Comparison of ENCODE assay signal across 12 mouse cellular contexts in the genomic region with DNA sequence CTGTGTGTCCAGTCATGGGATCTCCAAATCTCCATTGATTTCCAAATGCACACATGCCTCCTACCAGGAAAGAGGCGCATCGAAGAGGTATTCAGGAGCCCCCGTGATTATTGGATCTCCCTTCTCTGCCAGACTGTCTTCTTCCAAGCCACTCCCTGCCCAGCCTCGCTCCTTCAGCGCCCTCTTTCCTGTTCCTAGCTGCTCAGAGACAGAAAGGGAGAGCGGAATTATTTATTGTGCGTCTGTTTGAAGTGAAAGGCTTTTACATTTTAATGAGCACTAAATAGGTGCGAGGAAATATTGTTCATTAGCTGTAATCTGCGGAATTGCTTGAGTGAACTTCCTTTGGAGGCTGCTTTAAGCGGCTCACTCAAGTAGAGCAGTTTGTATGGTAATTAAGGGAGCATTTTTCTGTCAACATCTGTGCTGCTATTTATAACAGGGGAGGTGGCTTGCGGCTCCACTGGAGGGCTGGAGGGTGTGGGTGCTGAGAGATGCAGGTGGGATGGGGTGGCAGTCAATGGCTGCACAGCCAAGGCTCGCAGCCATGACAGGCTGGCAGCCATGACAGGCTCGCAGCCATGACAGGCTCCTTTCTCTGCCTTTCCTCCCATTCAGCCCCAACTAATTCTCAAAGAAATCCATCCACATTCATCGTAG.
DNase-seq lines count a peak whose midpoint lies in the region; ATAC-seq and TF ChIP-seq lines count a peak whose summit lies in the region.
"Had no signal": no experiment of that assay in that cellular context is flagged by ENCODE, and none has a peak within 500 bp of the region (broad histone marks: within the 10 kb centered on the region; RNA-seq: fewer than 3 reads in every experiment).

No protein-coding gene starts in this region.

- no peak for TF ChIP-seq CTCF in spleen, adult 2 months (IDR thresholded peaks at IDR 0.05; ENCODE audit: extremely low read depth, insufficient read depth, insufficient read length, insufficient replicate concordance)

- DNase-seq in heart, adult 9 months (ENCODE audit: low spot score in 2 of 2) = no peak
- peak; percentile 41 to 45 for DNase-seq in spleen, adult 2 months (ENCODE audit: low read depth in 1 of 2, low spot score in 2 of 2)
- DNase-seq in spleen, adult 12 weeks (ENCODE audit: low spot score) = no peak
- DNase-seq in thymus, postnatal 4 days = peak; percentile 41
- no peak for DNase-seq in cerebellum, postnatal 14 days
- DNase-seq: adrenal gland, postnatal 10 days; gastrocnemius, postnatal 36 days; liver, embryonic 13.5 days had no signal

- no peak overlapping the region for H3K9ac ChIP-seq in heart, embryonic 13.5 days
- no peak overlapping the region for H3K9ac ChIP-seq in midbrain, embryonic 15.5 days
- H3K9ac ChIP-seq: liver, embryonic 13.5 days had no signal

- H3K4me1 ChIP-seq in heart, embryonic 13.5 days = peaks cover 27% of the 10 kb centered on the region
- H3K4me1 ChIP-seq in spleen, adult 2 months (ENCODE audit: control insufficient read depth, insufficient read depth, insufficient read length) = peaks cover 10% of the 10 kb centered on the region; the same call in 1 of the 2 replicates
- H3K4me1 ChIP-seq in midbrain, embryonic 15.5 days = peaks cover 15% of the 10 kb centered on the region
- H3K4me1 ChIP-seq: liver, embryonic 13.5 days had no signal

- no peaks in the 10 kb centered on the region for H3K36me3 ChIP-seq in heart, embryonic 13.5 days
- H3K36me3 ChIP-seq in spleen, adult 2 months (ENCODE audit: control insufficient read depth, insufficient read depth, low read length) = no peaks in the 10 kb centered on the region
- H3K36me3 ChIP-seq in midbrain, embryonic 15.5 days (replicated peaks) = no peaks in the 10 kb centered on the region
- H3K36me3 ChIP-seq: liver, embryonic 13.5 days had no signal

- no peak for ATAC-seq in heart, embryonic 13.5 days (ENCODE audit: extremely low read depth, insufficient number of reproducible peaks, low FRiP score, low TSS enrichment)
- peak; percentile 73 for ATAC-seq in midbrain, embryonic 15.5 days (replicated peaks)
- no peak for ATAC-seq in megakaryocyte-erythroid progenitor cell, adult 5-6 weeks (replicated peaks; ENCODE audit: low FRiP score, low TSS enrichment, poor library complexity, severe bottlenecking)

- H3K9me3 ChIP-seq in heart, embryonic 13.5 days = no peaks in the 10 kb centered on the region
- no peaks in the 10 kb centered on the region for H3K9me3 ChIP-seq in midbrain, embryonic 15.5 days
- H3K9me3 ChIP-seq: liver, embryonic 13.5 days had no signal

- WGBS in heart, embryonic 13.5 days = 64% methylated on average over 14 of the region's 14 CpGs
- 58% methylated on average over 14 of the region's 14 CpGs for WGBS in spleen, adult 2 months
- 35% methylated on average over 14 of the region's 14 CpGs for WGBS in midbrain, embryonic 15.5 days

- H3K4me3 ChIP-seq in heart, embryonic 13.5 days = no peak overlapping the region
- H3K4me3 ChIP-seq in spleen, adult 2 months (ENCODE audit: extremely low read depth, insufficient read depth, insufficient read length) = no peak overlapping the region
- H3K4me3 ChIP-seq in midbrain, embryonic 15.5 days = no peak overlapping the region
- H3K4me3 ChIP-seq: liver, embryonic 13.5 days; myocyte had no signal

- no peak overlapping the region for H3K27ac ChIP-seq in heart, embryonic 13.5 days (replicated peaks)
- H3K27ac ChIP-seq in spleen, adult 2 months (ENCODE audit: insufficient read depth, low read length) = peak overlapping the region; percentile 95
- peak overlapping the region; percentile 24 for H3K27ac ChIP-seq in midbrain, embryonic 15.5 days
- H3K27ac ChIP-seq: liver, embryonic 13.5 days had no signal

- peak overlapping the region; percentile 9; the same call in 1 of the 2 replicates for H3K4me2 ChIP-seq in heart, embryonic 13.5 days
- H3K4me2 ChIP-seq in midbrain, embryonic 15.5 days = no peak overlapping the region
- H3K4me2 ChIP-seq: liver, embryonic 13.5 days had no signal

- H3K27me3 ChIP-seq in heart, embryonic 13.5 days (replicated peaks) = no peaks in the 10 kb centered on the region
- no peaks in the 10 kb centered on the region for H3K27me3 ChIP-seq in spleen, adult 2 months (ENCODE audit: control insufficient read depth, insufficient read depth, low read length)
- no peaks in the 10 kb centered on the region; the same call in 1 of the 2 replicates for H3K27me3 ChIP-seq in midbrain, embryonic 15.5 days (replicated peaks)
- H3K27me3 ChIP-seq: liver, embryonic 13.5 days had no signal

- TF ChIP-seq POLR2A in spleen, adult 2 months (IDR thresholded peaks at IDR 0.05; ENCODE audit: low read depth, low read length) = no peak

Comparison
In these comparisons a context has a peak if more than half of its experiments do, and no peak if none do; other contexts are left out.
1. DNase-seq: peak in spleen, adult 2 months (2 of 2) and thymus, postnatal 4 days (single experiment); none in heart, adult 9 months (0 of 2), spleen, adult 12 weeks (single experiment) and cerebellum, postnatal 14 days (0 of 2).